Mouse (Mus musculus) CD4-positive, CD25-positive, alpha-beta regulatory T cell, adult 4 months (primary cell): ENCODE results near the gene Tstd2. TPM values are rescaled to one million over a fixed set of nuclear protein-coding genes. Genes with fewer than 3 reads are reported as not detected.

Source experiments
- ATAC-seq: one replicate; pipeline ENCODE4 v1.8.0; 2017
- polyA plus RNA-seq, 2 experiments: library from polyadenylated mRNA; unstranded; fragments of 100-300 nt; shearing (Covaris generic); gene quantifications; one replicate each; pipeline ENCODE4 v1.2.1; 2017

The Tstd2 gene
- polyA plus RNA-seq = 10 to 100 TPM; 31.1 to 32.8 TPM

DNA sequence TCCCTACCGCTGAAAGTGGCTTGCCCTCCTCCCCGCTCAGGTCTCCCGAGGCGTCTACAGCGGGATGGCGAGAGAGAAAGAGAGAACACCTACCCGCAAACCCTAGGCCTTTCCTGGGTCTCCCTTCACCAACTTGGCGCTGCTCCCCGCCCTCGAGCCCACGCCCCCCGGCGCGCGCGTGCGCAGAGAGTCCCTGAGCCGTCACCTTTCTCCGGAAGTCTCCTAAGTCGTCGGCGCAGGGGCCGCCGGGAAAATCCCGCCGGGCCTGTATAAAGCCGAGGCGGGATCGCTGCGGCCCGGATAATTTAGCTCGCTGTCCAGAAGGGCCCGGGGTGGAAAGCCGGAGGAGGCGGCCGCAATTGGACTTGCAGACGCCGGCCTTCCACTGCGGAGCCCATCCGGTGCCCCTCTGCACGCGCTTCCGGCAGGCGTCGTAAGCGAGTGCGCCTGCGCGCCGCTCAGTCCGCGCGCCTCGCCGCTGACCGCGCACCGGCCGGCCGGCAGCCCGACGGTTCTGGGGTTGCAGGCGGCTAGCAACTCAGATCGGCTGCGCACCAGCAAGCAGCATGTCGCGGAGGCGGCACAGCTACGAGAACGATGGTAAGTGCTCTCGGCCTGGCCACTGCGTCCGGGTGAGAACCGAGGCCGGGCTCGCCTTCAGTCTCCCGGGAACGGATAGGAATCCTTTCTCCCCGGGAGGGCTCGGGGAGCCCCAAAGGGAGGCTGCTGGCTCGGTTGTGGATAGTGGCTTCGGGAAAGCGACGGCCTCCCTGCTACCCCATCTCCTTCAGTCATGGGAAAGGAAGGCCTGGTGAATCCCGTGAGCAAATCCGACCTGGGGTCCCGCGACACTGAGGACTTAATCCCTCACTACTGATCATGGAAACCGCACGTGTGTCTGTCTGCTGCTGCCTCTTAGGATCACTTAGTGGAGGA lies at the start of gene Tstd2, which contains the start of gene Ncbp1:
Gene Tstd2 (minus strand): TSS at position 408 of the 936 bp plus-strand sequence.
Gene Ncbp1 (plus strand): TSS at position 327 of the 936 bp plus-strand sequence.
- ATAC-seq = peak; percentile 88

DNA sequence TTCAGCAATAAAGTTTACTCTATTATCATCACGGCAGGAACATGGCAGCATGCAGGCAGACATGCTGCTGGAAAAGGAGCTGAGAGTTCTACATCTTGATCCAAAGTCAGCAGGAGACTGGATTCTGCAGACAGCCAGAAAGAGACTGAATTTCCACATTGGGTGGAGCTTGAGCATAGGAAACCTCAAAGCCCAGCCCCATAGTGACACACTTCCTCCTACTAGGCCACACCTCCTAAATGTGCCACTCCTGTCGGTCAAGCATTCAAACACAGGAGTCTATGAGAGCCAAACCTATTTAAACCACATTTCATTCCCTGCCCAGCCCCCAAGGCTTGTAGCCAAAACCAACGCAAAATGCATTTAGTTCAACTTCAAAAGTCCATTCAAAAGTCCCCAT lies 48.0 kb upstream of the Tstd2 start:
- no peak for ATAC-seq

DNA sequence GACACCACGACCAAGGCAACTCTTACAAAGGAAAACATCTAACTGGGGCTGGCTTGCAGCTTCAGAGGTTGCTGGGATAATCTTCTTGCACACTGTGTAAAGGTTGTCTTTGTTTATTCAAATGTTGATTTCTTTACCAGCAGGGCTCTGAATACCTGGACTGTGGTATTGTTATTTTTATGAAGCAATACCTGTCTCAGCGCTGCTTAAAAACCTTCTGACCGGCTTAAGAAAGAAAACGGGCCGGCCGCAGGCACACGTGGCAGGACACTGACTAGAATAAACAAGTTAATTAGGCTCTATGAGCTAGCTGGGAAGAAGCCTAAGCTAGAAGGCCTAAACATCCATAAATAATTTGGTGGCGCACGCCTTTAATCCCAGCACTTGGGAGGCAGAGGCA lies 47.4 kb upstream of the Tstd2 start:
- ATAC-seq = no peak

DNA sequence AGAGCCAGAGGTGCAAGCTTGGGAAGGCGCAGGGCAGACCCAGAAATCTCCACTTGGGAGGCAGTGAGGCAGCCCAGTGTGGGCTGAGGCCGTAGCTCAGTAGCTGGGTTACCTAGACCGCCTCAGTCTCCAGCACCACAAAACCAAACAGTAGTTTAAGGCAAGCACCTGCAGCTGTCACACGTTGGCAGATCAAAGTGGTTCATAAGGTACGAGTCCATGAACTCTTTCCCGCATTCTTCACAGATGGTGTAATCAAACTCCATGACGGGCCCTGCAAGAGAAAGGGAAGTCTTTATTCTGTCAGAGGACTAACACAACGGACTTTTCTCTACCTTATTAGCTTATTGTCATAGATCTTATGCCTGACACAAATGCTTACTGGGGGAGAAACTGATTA lies 46.9 kb upstream of the Tstd2 start:
- ATAC-seq = no peak

DNA sequence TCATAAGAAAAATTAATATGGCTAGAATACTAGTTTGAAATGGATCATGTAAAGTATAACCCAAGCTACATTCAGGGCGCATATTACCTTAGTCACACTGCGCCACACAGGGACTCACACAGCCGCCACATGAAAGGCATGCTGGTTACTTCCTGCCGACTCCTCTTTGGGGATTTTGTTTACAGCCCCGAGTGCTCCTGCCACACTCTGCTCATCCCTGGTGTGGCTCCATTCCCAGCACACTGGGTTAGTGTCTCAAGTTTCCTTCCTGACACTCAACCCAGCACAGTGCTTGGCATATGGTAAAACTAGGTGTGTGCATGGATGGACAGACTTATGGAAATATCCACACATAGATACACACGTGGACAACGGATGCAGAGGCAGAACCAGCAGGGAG lies 43.7 kb upstream of the Tstd2 start:
- peak; percentile 41 for ATAC-seq

DNA sequence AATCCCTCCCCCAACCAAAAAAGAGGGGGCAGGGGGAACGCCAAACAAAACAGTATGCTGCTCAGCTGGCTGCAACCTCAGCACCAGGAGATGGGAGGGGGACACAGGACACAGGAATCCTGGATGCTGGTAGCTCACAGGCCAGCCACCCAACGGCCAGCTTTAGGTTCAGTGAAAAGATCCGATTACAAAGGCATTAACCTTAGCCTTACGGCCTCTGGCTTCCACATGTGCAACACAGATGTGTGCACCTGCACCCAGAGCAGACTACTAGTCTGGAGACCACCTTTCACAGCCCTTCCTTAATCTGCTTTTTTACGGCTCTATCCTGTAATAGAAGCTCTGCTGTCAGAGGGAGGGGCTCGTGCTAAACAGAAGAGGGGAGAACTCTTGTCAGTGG lies 42.7 kb upstream of the Tstd2 start:
- no peak for ATAC-seq

DNA sequence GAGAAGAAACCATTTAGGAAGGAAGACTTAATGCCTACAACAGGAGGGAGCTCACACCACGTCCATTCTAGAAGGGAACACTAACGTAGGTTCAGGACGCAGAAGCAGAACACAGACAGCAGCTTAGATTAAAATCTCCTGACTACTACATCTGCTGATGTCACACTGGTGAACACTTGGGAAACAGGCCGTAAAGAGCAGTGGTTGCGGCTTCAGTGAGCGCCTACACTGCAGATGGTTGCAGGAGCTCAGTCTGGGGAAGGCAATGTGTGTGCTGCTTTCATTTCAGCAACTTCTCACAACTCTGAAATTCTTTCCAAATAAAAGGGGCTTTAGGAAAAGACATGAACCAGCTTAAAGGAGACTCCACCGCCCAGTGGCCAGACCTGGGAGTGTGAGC lies 39.0 kb upstream of the Tstd2 start:
- ATAC-seq = no peak

DNA sequence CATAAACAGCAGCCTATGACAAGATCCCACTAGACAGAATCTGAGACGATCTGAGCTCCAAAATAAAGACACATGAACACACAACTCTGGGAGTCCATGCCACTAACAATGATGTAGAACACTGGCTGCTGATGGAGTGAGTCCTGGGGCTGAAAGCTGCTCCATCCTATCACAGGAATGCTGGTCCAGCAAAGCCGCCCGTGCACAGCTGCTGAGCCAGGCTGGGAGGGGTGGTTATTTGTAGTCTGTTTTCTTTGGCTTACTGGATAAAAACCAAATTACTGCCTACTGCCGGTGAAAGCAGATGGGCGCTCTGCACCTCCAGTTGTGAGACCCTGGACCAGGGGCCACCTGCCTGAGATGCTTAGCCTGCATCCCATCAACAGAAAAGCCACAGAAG lies 38.5 kb upstream of the Tstd2 start:
- no peak for ATAC-seq

DNA sequence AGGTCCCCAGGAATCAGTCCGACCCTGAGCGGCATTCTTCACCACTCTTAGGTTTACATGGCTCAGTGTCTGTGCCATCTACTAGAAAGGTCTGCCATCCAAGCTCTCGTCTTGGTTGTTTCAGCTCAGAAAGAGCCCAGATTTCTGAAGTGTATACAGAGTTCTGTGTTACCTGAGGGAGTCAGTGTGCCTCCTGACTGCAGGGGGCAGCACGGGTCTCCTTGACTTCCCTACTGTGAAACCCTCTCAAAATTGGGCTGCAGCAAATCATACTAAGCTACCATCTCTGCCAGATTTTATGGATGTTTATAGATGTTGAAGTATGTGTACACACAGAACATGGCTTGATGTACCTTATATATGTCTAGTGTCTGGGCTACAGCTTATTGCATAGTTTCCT lies 37.8 kb upstream of the Tstd2 start:
- no peak for ATAC-seq

DNA sequence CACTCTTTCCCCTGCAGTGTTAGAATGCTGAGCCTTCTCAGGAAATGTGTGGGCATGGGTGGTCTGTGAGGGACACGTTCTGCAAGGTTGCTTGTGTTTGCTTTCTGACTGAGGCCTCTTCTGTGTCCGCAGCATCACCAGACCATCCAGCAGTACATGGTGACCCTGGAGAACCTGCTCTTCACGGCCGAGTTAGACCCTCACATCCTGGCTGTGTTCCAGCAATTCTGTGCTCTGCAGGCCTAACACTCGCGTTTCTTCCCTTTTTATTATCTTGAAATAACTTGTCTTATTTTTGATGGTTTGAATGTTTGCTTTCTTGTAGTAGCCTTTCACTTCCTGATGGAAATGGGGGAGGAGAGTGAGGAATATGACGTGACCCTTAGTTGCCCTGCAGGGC lies 33.3 kb upstream of the Tstd2 start:
- ATAC-seq = no peak

DNA sequence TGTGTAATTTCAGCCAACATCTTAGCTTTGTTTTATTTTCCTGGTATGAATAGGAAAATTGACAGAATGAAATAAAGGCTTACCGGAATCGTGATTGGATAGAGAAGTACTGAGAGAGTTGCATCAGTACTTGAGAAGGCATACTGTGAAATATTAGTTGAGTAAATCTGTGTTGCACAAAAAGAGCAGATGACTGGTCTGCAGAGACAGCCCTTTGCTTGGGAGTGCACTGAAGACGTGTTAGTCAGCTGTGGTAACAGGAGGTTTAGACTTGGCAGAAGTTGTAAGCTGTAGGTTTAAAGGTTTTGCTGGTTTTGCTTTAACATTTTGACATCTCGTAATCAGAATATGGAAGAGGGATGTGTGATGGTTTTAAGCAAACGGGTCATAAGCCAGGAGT lies 27.3 kb upstream of the Tstd2 start:
- ATAC-seq = no peak

DNA sequence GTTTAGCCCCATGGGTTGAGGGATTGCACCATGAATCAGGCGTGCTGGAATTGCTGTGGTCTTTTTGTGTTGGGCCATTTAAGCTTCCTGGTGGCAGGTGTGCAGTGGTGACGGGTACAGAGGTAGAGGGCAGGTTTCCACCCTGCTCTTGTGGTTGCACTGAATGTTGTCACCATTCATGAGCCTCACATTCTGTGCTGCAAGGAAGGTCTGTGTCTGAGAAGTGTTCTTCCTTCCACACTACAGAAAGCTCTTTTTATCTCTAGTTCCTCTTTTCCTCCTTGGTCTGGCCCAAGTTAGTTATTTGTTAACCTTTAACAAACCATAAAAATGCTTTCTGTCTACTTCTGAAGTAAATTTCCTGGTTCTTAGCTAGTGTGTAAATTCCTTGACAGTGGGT lies 25.5 kb upstream of the Tstd2 start:
- no peak for ATAC-seq

DNA sequence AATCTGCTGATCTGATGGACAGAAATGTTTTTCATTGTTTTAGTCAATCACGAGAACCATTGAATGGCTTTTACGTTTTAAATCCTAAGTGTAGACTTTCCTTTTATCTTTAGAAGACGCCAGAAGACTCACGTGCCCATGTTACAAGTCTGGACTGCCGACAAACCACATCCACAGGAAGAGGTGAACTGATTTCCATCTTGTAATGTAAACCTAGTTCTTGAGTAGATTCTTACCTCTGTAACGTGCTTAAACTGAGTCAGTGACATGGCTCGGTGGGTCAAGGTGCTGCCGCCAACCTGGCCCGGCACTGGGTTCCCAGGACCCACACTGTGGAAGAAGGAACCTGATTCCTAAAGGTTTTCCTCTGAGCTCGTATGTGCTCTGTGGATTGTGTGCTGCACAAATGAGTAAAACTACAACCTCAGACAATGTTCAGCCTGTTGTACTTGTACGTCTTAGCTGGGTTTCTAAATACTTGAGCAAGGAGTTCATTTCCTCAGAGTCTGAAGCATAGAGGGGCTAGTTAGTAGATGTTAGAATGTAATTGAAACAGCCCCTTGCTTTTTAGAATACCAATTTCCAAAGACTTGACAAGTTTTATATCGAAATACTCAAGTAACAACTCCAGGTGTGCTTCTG lies 13.5 kb upstream of the Tstd2 start:
- peak; percentile 98 for ATAC-seq

DNA sequence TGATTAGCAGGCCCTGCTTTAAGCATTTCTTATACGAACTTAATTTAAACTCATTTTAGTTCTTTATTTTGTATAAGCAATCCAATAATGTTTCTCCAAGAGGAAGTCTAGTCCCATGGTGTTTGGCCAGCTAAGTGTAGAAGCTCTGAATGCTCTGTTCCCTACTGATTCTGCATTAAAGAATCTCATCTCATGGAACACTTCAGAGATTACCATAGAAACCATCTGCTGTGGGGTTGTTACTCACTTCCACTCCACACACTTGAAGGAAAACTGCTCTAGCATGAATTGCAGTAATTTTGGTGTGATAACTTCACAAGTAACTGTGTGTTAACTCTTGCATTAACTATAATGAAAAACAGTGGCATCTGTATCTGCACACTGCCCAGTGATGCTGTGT lies 8.4 kb upstream of the Tstd2 start:
- no peak for ATAC-seq

DNA sequence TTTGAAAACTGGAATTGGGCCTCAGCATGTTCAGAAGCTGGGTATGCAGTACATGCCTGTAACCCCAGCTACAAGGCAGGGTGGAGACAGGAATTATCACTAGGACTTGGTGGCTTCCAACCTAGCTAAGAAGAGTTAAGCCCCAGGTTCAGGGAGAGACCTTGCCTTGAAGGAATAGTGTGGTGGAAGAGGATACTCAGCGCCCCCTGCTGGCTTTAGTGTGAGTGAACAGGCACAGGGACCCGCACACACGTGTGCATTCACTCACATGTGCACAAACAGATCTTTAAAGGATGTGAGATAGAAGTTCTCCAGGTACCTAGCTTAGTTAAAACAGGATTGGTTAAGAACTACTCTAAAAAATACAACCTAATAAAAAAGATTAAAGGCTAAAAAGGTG lies 5.8 kb upstream of the Tstd2 start:
- peak; percentile 42 for ATAC-seq

DNA sequence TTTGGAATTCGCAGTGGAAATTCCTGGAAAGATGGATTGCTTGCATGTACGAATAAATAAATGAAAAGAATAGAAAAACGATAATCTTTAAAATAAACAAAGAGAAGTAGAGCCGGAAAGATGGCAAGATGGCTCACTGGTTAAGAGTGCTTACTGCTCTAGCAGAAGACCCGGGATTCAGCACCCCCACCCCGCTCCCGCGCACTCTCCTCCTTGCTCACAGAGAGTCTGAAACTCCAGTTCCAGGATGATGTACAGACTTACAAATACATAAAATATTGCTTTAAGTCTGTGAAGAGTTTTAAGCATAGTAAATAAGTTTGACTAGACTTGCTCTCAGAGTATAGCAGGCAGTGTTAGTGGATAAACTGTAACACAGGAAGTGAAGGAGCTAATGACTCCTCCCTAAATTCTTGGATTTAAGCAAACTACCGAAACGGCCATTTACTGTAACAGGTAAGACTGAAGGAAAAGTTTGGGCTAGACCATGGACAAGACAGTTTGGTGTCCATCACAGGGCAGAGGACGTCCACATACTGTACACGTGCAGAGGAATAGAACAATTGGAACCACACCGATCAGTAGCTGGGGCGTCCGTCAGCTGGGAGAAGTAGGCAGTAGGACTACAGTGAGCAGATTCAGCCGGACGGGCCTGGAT lies 736 bp downstream of the Tstd2 start:
- ATAC-seq = peak; percentile 48

DNA sequence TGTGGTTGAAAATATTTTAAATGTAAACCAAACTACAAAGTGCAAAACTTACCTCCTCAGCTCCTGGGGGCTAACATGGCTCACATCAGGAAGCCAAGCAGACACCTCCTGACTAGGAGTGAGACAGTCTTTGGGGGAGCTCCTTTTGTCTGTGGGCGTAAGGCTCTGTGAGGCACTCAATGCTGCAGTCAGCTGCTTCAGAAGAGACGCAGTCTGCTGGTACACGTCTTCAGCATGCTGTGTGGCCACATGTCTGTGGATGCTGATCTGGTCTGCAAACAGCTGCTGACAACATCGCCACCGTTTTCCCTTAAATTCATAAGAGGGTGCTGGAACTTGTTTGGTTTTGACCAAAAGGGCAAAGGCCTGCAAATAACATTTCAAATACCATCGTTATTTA lies 6.7 kb downstream of the Tstd2 start:
- no peak for ATAC-seq

DNA sequence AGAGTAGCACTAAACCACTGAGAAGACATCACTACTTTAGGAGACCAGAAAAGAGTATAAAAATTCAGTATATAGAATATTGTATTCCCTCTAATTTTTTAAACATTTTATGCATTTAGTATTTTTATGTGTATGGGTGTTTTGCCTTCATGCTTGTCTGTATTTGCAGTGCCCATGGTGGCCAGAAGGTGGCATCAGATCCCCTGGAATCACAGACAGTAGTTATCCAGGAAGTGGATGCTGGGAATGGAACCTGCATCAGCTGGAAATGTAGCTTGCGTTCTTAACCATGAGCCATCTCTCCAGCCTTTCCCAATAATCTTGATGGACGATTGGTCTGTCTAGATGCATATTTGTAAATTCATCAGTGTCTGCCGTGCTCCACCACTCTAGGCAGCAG lies 8.3 kb downstream of the Tstd2 start:
- ATAC-seq = peak; percentile 70

DNA sequence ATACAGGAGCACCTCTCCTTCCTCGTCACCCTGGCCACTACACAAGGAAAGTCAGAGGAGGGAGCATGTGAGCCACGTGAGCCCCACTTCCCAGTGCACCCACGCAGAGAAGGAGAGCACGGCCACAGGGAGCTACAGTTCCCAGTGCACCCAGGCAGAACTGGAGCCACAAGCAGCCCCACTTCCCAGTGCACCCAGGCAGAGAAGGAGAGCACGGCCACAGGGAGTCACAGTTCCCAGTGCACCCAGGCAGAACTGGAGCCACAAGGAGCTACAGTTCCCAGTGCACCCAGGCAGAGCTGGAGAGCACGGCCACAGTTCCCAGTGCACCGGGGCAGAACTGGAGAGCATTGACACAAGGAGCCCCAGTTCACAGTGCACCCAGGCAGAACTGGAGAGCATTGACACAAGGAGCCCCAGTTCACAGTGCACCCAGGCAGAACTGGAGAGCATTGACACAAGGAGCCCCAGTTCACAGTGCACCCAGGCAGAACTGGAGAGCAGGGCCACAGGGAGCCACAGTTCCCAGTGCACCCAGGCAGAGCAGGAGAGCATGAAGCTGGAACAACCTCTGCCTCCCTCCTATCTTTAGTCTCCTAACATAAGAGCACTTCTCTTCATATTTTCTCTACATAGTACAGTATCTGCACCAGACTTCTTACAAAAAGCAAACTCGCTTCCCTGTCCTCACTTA lies 9.0 kb downstream of the Tstd2 start:
- ATAC-seq = no peak

DNA sequence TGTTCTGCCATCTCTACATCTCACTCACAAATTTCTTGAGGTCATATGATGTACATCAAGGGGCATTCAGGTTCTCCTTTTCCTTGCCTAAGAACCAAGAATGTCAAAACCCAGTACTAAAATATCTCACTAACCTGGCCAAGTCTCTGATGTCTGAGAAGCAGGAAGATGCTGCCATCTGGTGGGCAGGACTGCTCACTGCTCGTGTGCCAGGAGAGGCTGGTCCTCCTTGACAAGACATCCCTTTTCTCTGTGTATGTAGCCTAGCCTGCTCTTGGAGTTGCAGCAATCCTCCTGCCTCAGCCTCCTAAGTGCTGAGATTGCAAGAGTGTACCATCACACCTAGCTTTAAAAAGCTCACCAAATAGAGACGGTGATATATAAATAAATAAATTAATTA lies 12.0 kb downstream of the Tstd2 start:
- peak; percentile 88 for ATAC-seq

DNA sequence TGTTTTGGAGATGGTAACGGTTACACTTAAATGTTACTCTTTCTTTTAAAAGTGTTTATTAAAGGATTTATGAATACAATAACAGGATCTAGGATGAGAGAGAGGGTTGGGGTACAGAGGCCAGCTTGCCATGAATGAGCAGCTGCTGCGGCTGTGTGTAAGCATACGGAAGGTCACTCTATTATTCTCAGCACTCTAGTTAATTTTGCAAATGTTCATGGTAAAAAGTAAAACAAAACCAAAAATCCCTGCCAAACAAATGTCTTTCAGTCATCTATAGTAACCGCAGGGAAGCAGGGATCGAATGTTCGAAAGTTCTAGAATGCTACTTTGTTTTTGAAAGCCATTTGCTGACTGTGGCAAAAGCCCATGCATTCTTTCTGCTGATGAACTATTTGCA lies 15.1 kb downstream of the Tstd2 start:
- ATAC-seq = no peak

DNA sequence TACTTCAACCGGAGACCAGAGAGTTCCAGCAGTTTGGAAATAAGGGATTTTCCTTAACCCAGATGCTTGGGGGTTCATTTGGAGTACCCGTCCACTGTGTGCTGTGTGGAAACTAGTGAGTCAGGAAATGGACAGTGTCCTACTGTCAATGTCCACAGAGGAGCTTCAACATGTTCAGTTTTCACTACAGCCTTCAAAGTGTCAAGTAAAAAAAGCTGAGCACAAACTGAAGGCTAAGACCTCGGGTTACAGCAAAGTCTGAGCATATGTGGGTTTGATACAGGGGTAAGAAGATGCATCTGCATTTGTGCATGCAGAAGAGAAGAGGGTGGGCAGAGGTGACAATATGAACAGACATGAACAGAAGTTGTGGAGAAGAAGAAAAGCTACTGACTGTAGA lies 17.7 kb downstream of the Tstd2 start:
- ATAC-seq = no peak

DNA sequence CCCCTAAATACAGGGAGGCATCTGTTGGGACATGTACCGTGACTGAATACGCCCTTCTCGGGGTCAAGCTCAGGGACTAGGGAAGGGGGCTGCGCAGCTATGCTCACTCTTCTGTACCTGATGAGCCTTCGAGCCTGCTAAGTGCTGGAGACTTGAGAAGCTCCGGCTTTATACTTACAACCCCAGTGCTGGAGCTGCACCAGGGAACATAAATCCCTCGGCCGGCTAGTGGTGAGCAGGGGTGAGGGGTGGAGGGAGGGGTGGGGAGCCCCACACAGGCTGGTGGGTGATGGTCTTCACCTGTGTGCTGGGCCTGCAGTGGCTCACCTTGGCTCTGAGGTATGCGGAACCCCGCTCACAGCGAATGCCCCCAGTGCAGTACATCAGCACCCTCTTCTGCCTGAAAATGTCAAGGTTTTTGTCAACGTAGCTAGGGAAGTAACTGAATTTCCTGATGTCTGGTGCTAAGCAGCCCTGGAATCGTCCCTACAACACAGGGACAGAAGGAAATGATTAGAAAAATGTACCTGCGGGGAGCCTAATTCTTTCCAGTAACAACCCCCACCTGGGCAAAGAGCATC lies 18.9 kb downstream of the Tstd2 start:
- ATAC-seq = no peak
